ENCODE assay signal across 21 mouse cellular contexts in the genomic region with DNA sequence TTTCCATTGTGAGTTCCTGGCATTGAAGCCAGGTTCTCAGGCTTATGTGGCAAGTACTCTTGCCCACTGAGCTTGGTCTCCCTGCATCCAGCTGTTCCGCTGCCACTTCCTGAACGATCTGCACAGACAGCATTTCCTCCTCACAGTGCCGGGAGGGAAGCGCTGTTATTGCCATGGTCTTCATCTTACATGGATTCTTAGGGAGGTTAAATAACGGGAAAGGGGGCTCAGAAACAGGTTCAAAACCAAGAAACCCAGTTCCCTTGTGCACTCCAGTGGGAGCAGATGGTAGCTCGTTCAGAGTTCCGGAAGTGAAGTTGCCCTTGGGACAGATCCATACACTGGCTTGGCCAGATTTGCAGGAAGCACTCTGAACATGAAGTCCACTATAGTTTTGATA.
"Had no signal": no experiment of that assay in that cellular context is flagged by ENCODE, and none has a peak within 500 bp of the region (broad histone marks: within the 10 kb centered on the region; RNA-seq: fewer than 3 reads in every experiment).

No protein-coding gene starts in this region.

- H3K4me2 ChIP-seq: limb, embryonic 12.5 days; limb, embryonic 15.5 days; lung, embryonic 14.5 days; midbrain, embryonic 12.5 days; midbrain, embryonic 15.5 days; neural tube, embryonic 12.5 days; neural tube, embryonic 15.5 days; stomach, embryonic 15.5 days had no signal

- H3K9me3 ChIP-seq: limb, embryonic 12.5 days; limb, embryonic 15.5 days; midbrain, embryonic 12.5 days; midbrain, embryonic 15.5 days; neural tube, embryonic 12.5 days; neural tube, embryonic 15.5 days; stomach, embryonic 15.5 days had no signal

- H3K4me3 ChIP-seq: limb, embryonic 12.5 days; limb, embryonic 15.5 days; midbrain, embryonic 12.5 days; midbrain, embryonic 15.5 days; neural tube, embryonic 12.5 days; neural tube, embryonic 15.5 days; stomach, embryonic 15.5 days had no signal

- DNase-seq: kidney, adult 18-20 months; kidney, adult 9 months; kidney, postnatal 14 days; kidney, postnatal 4 days; left cerebral cortex, postnatal 4 days; lung, embryonic 14.5 days; lung, postnatal 36 days; right cerebral cortex, adult 18-20 months; right cerebral cortex, postnatal 14 days; right cerebral cortex, postnatal 4 days; spleen, adult 18-20 months; thymus, postnatal 25 days had no signal

- H3K36me3 ChIP-seq: limb, embryonic 12.5 days; limb, embryonic 15.5 days; midbrain, embryonic 12.5 days; midbrain, embryonic 15.5 days; neural tube, embryonic 12.5 days; neural tube, embryonic 15.5 days; stomach, embryonic 15.5 days had no signal

- H3K4me1 ChIP-seq: limb, embryonic 12.5 days; midbrain, embryonic 12.5 days; midbrain, embryonic 15.5 days; neural tube, embryonic 12.5 days; neural tube, embryonic 15.5 days had no signal

- ATAC-seq: intestine, embryonic 16.5 days; lung, postnatal 0 days; midbrain, embryonic 15.5 days had no signal

- H3K27me3 ChIP-seq: limb, embryonic 12.5 days; limb, embryonic 15.5 days; midbrain, embryonic 12.5 days; midbrain, embryonic 15.5 days; neural tube, embryonic 12.5 days; neural tube, embryonic 15.5 days; stomach, embryonic 15.5 days had no signal

- H3K27ac ChIP-seq: limb, embryonic 12.5 days; limb, embryonic 15.5 days; midbrain, embryonic 12.5 days; midbrain, embryonic 15.5 days; neural tube, embryonic 12.5 days; neural tube, embryonic 15.5 days; stomach, embryonic 15.5 days had no signal

- H3K9ac ChIP-seq: limb, embryonic 12.5 days; limb, embryonic 15.5 days; lung, embryonic 14.5 days; midbrain, embryonic 12.5 days; midbrain, embryonic 15.5 days; neural tube, embryonic 12.5 days; neural tube, embryonic 15.5 days; stomach, embryonic 15.5 days had no signal
